Mouse (Mus musculus): ENCODE data around the gene Me3.

Gene Me3

DNA sequence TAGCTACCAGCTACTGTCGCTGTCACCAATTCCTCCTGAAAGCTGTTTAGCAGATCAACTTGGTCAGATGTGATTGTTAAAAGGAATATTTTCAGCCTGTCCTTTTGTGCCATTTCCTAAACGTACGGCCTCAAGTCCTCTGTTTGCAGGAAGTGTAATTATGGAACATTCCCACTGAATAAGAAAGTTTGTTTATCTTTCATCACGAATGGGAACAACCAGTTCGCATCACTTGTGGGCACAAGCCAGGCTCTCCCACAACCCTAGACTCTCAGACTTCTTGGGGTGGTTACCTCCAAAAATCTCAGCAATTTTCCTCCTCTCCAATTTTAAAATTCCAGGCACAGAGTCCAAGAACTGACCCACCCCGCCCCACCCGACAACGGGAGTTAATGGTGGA lies 207.5 kb downstream of the Me3 start:
- 81% methylated on average over 8 of the region's 8 CpGs for WGBS

DNA sequence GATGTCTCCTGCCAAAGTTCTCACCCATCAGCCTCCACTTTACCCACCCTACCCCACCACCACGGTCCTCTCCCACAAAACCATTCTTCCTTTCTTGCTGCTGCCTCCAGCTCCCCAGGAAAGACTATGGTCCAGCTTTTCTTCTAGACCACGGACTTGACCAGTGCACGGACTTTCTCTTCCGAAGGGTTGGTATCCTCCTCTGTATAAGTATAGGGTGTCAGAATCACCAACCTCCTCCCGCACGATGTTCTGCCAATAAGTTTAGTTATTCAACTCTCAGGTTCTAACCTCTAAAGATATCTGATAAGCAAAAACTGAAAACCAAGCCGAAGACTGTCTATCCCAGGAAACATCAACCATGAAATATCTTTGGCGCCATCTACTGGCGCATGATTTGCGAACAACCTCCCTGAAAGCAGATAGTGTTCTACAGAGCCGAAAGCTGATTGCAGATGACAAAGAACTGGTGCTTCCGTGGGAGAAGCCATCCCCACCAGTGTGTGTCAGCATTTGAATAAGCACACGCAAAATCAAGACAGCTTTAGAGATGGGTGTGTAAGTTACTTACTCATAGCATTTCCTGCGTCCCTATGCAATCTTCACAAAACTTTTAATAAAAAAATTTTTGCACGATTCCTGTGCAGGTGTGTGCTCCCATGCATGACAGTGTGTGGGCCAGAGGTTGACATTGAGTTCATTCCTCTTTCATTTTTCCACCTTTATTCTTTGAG lies 209.6 kb downstream of the Me3 start:
- WGBS = 27% methylated on average over 15 of the region's 15 CpGs

DNA sequence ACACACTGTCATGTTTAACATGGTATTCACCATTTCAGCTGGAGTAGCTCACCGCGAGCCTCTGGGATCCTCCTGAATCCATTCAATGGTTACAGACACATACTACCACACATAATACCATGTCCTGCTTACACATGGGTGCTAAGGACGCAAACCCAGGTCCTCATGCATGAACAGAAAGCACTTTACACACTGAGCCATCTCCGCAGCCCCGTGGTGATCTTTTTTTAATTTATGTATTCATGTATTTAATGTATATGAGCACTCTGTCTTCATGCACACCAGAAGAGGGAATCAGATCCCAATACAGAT lies 210.2 kb downstream of the Me3 start:
- 89% methylated on average over 5 of the region's 5 CpGs for WGBS

DNA sequence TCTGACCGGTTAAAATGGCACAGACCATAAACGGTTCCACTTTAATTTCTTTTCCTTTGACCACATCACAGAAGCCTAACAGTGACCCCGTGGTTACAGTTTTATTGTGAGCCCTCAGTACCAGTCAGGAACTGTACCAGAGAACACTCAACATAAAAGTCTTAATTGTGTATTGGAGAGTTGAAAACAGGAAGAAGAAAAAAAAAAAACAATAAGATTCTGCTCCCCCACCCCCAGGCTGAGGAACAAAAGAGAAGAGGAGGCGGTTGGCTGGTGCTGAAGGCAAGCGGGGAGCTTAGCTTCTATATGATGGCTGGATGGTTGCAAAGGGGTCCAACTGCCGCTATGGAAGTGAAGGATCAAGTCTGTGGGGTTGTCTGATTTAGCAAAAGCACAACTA lies 210.9 kb downstream of the Me3 start:
- 60% methylated on average over 6 of the region's 6 CpGs for WGBS

DNA sequence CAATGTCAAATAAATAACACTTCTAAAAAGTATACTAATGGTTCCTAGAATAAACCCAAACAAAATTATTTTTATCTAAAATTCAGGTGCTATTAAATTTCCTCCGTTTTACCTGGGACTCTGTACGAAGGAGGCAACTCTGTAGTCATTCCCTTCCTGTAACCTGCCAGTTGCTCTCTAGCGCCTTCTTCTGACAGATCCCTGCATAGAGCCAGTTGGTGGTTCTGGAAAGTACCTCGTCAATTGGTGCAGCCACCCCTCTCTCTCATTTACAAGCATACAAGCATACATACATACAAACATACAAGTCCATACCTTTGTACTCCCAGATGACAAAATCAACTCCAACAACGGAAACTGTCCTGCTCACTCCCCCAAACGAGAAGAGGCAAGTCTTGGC lies 211.3 kb downstream of the Me3 start:
- 47% methylated on average over 6 of the region's 6 CpGs for WGBS

DNA sequence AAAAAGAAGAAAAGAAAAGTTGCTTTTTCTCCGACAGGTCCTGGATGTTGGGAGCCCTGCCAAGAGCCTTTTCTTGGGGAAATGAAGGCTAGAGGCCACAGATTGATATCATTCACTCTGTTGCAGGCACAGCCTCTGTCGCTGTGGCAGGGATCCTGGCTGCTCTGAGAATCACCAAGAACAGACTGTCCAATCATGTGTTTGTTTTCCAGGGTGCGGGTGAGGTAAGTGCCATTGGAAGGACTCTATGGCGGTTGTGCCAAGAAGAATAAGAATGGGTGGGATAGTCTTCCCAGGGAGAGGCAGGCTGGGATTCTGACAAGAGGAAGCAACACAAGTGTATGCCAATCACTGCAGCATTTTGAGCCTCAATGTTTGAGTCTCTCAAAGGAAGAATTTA lies 213.5 kb downstream of the Me3 start:
- WGBS = 68% methylated on average over 4 of the region's 4 CpGs

DNA sequence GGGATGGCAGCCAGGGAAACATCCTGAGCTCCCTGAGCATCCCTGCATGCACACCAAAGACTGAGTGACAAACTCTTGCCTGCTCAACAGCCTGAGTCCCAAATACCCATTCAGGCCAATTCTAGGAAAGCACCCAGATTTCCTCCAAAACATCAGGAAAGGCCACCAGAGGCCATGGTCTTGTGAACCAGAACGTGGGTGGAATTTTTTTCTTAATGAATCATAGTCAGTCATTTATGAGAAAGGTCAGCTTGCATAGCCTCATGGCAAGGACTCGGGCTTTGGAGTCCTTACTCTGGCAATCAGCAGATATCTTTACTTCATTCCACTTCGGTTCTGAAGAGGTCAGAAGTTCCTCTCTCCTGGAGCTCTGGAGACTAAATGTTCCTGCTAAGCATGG lies 218.3 kb downstream of the Me3 start:
- WGBS = 87% methylated on average over 3 of the region's 3 CpGs

DNA sequence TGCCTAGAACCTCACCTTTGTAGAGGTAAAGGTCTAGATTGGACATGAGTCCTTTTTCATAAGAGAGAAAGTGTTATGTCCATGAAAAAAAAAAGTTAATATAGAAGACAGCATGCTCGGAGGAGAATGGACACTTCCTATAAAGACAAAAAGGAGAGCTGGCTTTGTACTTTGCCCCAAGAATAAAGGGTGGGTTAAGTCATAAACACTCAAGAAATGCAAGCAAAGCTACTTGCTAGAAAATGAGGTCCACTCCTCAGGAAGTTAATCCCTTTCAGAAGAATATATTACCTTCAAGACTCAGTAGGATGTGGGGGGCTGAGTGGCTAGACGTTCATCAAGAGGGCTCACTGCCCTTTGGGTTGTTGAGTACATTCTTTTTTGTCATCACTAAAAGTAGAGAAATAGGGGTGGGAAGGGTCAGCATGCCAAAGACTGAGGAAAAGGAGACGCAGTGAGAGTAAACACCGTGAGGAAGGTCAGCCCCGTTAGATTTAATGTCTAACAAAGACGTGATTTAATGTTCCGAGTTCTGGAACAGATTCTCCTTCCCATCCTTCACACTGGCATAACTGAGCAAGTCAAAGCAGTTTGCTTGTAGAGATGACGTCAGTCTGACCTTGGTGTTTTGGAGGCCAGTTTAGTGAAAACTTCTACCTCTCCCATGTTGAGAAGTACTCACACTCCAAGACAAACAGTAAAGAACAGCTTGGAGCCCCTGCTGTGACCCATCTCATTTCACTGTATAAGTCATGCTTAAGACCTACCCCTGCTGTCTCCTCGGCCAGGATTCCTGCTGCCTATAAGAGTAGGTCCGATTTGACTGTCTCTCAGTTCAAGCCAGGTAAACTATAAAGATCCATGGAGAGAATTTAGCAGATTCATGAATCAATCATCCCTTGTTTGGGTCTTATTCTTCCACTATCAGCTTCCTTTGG lies 220.2 kb downstream of the Me3 start:
- 80% methylated on average over 10 of the region's 10 CpGs for WGBS

DNA sequence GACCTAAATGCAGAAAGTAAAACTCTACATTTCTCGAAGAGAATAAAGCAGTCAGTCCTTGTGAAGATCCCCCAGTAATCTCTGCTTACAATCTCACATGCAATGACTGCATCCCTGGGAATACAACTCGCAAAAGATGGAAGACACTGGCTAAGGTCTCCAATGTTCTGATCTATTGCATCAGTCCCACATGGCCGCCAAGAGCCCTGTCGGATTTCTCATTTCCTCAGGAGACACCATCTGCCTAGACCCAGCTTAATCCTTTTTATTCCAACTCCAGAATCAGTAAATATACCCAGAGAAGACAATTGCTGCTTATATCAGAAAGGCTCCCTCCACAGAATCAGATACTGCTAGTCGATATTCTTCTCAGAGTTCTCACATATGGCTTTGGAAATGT lies 220.9 kb downstream of the Me3 start:
- 82% methylated on average over 5 of the region's 5 CpGs for WGBS

DNA sequence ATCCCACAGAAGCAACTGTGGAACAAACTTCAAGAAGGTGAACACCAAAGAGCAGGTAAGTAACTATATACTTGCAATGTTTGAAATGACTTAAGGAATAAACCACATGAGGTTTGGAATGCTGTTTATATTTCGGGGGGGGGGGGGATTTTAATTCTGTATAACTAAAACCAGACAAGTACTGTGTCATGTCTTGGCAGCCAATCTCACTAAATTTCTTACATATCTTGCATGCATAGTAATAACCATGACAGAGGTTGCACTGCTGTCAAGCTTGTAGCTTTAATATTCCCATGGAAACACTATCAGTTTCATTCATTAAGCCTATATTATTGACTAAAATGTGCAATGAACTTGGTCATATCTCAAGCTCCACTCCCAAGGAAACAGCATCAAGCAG lies 223.0 kb downstream of the Me3 start:
- WGBS = 78% methylated on average over 1 of the region's 1 CpGs

DNA sequence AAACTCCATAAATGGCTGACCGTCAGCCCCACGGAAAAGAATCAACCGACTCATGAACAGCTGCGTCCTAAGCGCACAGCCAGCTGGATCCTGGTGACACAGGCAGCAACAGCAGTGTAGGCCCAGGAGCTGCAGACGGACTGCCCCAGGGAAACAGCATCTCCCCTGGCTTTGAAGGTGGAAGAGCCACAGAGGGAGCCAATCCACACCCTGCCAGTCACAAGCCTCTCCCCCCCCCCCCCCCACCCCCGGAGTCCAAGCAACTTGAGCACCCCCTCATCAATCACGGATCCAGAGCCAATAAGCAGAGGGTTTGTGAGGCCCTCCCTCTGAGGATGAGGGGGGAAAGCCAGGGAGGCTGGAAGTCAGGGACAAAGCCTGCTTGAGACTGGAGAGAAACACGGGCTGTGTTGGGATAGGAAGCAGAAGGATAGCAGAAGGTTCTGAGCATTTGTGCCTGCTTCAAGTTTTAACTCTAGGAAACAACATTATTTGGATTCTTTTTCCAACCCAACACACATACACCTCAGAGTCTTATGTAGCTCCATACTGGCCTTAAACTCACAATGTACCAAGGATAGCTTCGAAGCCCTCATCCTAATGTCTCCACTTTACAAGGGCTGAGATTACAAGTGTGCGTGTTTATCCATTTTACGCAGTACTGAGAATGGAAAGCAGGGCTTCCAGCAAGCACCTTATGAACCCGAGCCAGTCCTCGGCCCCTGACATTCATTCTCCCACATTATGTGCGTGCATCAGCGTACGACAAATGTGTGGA lies 224.4 kb downstream of the Me3 start:
- WGBS = 72% methylated on average over 17 of the region's 17 CpGs

DNA sequence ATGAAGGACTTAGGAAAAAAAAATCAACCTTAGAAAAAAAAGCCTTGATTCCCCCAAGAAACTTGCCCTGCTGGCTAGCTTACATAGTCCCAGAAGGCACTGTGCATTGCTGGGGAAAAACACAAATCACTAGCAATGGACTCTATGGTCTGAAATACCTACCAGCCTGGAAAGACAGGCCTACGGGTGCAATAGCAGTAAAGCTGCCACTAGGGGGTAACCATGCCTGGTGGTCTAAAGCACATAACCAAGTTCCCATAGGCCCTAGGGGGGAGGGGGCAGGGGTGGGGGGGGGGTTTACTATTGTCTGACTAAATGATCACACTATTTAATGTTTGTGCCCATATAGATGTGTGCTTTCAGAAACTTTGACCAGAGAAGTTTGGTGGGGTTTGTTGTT lies 232.6 kb downstream of the Me3 start:
- 97% methylated on average over 1 of the region's 1 CpGs for WGBS

DNA sequence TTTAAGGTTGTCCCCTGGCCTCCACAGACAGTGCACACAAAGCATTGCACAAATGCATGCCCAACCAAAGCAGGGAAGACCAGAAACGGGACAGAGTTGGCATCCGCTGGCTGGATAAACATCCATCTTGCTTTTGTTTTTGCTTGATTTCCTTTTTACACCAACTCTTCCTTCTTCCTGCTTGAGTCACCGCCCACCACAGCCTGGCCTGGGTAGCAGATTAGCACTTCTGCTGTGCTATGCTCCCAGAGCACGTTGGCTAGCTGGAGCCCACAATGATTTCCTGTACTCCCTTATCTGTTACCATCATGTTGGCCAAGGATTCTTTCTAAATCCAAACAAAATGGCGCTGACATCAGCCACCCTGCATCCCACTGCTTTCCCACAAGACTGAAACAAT lies 235.0 kb downstream of the Me3 start:
- WGBS = 69% methylated on average over 5 of the region's 5 CpGs

DNA sequence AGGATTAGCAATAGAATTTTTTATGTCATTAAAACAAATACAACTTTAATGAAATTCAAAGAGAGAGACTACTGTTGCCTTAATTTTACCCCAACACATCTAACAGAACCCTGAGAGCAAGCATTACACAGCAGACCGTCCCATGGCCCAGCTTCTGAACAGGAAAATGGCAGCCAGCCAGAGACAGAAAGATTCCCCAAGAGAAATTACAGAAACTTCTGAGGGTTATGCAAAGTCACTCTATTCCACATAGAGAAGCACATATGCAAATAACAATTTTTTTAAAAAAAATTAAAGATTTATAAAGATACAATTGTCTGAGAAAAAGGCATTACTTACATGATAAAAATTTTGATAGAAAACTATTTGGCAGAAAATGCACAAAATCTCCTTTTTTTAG lies 247.5 kb downstream of the Me3 start:
- WGBS = 74% methylated on average over 1 of the region's 1 CpGs

DNA sequence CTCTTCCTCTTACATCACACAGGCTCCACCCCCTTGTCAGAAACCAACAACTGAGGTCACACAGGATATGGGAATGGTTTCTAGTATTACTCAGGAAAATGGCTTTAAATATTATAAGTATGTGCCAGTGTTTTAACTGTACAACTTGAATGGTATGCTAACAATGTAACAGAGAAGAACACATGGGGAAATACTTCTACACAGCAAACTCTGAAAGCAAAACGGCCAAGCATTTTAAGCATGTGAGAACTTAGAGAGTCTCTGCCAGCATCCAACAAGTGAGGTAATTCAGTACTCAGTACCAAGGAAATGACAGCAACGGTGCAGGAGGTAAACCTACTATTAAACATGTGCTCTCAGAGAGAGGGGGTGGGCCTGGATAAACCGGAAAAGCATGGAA lies 252.4 kb downstream of the Me3 start:
- 41% methylated on average over 3 of the region's 3 CpGs for WGBS

DNA sequence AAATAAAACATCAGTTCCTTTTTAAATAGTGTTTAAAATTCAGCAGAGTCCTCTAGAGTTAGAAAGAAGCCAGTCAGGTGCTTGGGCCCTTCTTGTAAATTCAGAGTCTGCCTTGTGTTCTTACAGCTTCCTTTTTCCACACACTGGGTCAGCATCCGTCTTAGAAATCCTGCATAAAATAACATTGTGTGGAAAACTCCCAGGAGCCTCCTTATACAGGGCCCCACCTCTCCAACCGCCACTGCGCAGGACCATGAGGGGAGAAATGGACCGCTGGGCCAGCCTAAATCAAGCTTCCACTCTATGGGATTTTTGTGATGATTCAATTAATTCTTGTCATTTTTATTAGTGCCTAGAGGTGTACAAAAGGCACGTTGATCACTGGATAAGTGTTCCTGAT lies 259.2 kb downstream of the Me3 start:
- WGBS = 86% methylated on average over 5 of the region's 5 CpGs

DNA sequence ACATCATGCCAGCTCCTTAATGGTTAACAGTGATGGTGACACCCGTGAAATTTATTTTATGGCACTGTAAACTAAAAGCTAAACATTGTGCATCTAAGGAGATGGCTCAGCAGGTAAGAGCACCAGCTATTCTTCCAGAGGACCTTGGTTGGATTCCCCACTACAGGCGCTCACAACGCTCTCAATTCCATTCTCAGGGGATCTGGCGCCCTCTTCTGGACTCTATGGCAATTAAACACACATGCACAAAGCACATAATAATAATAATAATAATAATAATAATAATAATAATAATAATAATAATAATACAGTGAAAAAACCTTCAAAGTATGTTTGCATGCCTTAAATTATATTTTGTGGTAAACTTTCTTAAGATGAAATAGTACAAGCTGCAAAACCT lies 259.7 kb downstream of the Me3 start:
- 39% methylated on average over 4 of the region's 4 CpGs for WGBS

DNA sequence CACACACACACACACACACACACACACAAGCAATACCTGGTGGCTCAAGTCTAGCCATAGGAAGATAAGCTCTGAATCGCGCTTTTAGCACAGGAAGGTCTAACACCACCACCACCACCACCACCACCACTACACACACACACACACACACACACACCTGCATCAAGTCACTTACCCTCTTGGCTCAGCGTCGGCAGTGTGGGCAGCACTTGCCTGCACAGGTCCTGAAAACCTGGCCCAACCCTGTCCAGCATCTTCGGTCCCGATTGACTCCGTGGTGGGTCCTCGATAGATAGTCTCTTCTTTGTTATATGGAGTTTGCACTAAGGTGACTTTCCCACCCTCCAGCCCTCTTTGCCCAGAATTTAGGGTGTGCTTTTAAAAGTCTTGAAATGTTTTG lies 270.8 kb downstream of the Me3 start:
- 84% methylated on average over 8 of the region's 8 CpGs for WGBS

DNA sequence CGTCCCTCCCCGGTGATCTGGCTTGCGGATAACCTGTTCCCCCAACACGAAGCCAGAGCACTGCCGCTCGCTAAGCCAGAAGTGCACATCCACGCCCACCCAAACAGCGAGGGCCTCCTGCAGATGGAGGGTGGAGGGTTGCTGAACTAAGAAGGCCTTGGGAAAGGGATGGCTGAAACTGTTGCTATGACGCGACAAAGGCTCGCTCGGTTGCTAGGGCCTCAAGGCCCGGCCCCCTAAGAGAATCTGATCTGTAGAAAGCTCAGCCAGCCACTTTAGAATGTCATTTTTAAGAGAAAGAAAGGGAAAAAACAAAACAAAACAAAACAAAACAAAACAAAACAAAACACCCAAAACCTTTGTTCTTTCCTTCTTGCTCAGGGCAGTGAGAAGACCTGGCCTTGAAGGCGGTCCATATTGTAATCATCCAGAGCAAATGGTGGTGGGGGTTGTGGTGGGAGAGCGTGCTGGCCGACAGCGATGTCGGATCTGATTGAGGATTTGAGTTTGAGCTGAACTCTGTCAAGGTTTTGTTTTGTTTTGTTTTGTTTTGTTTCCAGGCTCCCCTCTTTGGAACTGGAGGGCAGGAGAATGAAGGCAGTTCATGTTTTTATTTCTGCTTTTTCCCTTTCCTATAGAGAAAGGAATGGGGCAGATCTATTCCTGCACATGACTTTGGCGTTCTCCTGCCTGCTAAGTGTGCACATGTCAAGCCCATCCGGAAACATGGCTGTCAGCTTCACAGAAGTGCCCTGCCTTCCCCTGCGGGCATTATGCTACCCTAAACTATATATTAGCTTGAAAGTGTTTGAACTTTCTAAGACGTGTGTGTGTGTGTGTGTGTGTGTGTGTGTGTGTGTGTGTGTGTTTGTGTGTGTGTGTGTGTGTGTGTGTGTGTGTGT lies 271.5 kb downstream of the Me3 start, which contains the start of gene Ccdc81:
Ccdc81 (minus strand) TSS at position 188 of the 902 bp plus-strand sequence.
- 40% methylated on average over 22 of the region's 22 CpGs for WGBS

All from cerebral cortex, adult 2 months (tissue).